Mouse (Mus musculus) 3134 (cell line): ENCODE data around the gene Arl4c.
A peak's percentile ranks its signal among the peaks of the same experiment; 100 is the strongest.
"Not testable (repeated sequence)": the region's sequence is repeated elsewhere in the genome, so short reads cannot be mapped to it uniquely, and the experiment has no call there.

ENCODE experiments used
- DNase-seq: peaks from one replicate; pipeline ENCODE4 v3.0.0-alpha.2; 2011; ENCODE audit warnings: low spot score; ENCODE audit not compliant: insufficient read length; ENCODE audit errors: extremely low read depth

Arl4c gene

DNA sequence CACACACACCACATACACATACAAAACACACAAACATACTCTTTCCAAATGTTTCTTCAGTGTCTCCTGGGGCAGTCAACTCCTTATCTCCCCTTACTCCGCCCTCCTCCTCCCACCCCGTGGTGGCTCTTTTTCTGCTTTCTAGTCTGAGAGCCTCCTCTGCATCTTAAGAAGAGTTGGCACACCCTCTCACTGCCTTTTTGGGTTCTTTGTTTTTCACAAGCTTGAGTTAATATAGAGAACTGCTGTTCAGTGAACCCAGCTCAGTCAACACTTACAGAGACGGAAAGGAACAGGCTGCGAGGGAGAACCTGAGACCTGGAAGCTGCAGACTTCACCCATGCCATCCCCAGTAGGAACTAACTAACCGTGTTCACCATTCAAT, 45.9 kb downstream of the Arl4c start:
- no peak for DNase-seq

DNA sequence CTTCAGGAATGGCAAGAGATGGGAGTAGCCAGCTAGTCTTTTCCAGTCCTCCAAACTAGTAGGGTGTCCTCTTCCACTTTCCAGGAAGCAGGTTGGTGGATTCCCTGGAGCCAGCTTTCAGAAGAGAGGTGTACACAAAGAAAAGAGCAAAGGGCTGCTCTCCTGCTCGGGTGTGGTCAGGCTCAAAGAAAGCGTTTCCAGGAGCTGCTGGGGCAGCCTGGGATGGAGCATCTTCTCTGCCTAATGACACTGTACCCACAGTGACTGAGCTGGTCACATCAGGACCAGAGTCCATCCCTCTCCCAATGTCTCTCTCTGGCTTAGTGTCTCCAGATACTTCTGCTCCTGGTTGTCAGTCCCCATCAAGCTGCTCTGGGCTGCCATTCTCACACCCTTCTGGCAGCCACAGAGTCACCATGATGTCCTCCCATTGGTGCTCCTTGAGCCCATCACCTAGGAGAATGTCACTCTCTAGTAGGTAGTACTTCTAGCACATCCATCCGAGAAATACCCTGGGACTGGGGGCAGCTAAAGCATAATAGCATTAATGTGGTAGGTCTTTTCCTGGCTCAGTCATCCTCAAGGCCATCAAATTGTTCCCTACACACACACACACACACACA, 46.4 kb downstream of the Arl4c start:
- DNase-seq: no peak

DNA sequence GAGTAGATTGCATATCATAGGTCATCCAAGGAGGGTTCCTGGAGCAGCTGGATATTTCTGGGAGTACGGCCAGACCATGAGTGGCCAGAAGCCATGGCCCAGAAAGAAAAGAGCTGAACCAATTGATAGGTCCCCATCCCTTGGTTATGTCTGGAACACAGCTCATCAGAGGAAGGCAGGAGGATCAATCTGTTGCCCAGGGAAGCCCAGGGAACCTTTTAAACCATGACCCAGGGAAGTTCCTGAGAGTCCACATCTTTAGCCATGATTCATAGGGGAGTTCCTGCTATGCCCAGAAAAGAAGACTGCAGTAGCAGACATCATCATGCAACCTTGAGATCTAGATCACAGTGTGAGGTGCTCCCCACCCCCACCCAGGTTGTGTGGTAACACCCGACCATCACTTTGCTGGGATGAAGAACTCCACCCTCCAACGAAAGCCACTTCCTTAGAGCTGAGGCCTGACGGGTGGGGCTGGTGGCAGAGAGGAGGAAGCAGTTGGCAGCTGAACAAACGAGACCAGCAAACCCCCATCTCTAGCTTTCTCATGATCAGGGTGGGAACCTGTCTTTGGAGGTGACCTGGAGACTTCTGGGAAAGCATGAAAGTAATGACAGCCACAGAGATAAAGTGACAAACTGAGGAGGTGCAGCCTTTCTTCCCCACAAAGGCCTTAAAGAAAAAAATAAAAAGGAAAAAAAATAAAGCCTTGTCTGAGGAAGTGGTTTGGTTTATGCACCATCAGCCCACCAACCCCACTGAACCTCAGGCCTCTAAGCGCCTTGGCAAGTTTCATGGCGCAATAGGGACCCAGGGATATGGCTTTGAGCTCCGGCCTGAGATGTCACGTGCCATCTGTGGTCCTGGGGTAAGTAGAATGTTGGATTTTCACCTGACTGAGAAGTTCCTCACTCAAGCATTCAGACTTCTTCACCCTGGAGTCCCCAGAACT, 47.2 kb downstream of the Arl4c start:
- peak; percentile 24 for DNase-seq

DNA sequence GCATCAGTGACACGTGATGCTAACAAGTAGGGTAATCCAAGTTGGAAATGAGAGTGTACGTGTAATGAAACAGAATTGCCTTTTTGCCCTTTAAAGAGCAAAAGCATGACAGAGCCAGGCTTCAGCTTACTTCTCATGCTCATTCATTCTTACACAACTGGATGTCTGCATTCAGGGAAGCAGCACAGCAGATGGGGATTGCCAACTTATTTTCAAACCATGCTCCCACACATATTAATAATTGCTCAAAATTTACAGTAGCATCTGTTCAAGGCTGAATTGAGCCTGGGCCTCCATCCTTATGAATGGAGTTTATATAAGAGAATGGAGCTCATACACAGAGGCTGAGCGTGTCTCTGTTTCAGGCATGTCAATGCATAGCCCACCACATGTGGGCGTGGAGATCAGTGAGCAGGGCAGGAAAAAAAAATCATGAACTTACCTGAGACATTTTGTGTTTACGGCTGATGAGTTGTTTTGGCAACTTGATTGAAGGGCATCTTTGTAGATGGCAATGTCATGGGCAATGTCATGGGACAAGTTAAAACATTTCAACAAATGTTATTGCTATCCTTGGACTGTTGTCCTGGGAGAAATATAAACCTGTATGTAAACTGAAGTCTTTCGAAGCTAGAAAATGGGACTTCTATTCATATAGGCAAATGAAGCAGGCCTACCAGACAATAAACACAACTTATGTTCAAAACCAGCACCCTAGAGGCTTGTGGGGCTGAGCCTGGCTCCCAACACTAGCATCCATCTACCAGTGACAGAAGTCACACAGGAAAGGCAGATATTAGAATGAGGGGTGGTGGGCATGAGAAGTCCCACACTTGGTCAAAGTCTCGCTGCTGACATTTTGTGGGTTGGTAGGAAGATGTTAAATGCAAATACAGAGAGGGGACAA, 48.2 kb downstream of the Arl4c start:
- no peak for DNase-seq

DNA sequence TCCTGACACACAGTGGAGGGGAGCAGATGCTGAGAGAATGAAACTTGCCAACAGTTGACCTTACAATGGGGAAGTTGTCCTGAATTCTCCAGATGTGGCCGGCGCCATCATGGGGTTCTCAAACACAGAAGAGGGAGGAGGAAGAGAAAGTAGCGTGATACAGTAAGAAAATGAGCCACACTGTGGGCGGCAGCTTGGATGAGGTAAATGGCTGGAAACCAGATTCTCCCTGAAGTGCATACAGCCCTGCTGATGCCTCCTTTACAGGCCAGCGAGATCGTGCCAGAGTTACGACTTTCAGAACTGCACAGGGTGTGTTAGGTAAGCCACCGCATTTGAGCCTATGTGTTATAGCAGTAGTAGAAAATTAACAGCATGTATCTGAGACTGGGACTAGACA, 49.3 kb downstream of the Arl4c start:
- DNase-seq: no peak

DNA sequence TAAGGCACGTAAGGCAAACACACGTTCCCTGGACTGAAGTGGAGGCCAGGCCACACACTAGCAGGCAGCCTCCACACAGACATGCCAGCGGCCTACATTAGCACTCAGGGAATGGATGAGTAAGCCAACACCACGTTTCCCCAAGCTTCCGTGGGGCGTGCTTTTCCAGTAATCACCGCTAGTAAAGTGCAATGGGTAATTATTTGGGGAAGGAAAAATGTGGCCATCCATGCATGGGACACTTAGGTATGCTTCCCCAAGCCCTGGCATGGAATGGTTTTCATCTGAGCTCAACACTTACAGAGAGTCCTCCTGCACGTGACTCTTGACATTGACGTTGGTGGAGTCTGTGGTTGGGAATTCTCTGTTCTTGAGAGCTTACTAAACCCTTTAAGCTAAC, 50.4 kb downstream of the Arl4c start:
- no peak for DNase-seq

DNA sequence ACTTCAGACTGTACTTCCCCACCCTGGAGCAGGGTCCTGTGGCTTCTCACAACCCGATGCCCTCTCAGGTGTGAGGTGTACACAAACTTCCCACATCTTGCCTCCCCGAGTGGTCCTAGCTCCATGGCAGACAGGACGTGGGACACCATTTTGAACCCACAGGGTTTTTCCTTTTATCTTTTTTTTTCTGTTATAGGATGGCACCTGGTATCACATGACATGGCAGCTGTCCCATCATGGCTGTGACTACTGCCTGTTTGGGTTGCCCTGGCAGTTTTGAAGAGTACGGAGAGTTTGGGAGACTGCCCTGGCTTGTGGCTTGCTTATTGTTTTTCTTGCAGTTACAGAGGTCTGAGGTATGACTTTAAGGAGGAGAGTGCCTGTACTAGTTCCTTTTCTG, 53.3 kb downstream of the Arl4c start:
- no peak for DNase-seq

DNA sequence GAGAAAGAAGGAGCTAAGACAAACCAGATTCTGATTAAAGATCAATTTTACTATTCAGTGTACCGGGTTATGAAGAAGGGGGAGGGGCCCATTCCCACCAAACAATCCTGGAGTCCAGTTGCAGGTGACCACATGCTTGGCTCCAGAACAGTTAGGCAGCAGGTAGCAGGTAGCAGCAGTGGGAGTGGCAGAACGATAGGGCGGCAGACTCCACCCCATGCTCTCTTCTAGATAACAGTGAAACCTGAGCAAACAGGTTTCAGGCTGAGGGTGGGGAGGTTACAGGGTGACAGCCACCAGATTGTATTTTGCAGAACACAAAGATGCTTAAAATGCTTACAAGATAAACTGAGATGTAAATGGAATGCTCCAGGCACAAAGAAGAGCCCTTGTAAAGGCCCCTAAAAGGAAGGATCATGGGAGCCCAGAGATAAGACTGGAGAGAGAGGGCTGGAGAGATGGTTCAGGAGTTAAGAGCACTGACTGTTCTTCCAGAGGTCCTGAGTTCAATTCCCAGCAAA, 56.4 kb downstream of the Arl4c start:
- no peak for DNase-seq

DNA sequence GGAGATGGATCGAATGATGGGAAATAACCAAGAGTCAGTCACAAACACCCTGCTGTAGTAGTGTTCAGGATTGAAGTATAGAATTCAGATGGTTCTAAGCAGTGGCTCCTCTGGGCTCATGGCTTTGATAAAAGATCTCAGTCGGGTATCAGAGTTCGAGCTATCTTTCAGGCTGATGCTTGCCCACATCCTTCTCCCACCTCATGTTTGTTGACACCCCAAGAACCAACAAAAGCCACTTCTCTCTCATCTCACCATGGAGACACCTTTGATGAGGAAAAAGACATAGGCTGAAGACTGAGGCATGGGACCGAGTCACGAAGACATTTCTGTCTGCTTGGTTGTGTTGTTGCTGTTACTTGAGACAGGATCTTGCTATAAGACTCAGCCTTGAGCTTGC, 57.6 kb downstream of the Arl4c start:
- DNase-seq: no peak

DNA sequence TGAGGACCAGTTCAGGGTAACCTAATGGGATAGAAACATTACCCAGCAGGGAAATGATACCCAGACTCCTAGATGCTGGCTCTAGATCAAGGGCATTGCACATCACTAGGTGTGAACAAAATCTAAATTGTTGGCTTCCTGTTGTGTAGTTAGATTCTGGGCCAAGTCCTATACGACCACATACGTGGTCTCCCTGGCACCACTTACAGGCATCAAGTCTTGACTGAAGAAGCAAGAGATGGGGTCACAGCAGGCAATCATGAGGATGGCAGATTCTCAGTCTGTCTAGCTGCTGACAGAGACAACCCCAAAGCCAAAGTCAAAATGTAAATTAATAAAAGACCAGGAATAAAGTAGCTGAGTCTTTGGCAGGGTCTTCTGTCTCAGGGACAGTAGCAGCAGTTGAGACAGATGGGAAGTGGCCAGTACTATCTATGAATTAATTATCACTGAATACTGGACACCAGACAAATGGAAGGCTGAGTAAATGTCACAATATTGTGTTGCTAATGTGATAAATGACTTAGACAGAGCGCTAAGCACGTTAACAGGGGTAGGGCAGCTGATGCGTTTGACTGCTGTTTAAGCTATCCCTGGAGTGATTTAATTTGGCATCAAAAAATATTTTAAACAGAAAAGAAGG, 58.7 kb downstream of the Arl4c start:
- DNase-seq: no peak

DNA sequence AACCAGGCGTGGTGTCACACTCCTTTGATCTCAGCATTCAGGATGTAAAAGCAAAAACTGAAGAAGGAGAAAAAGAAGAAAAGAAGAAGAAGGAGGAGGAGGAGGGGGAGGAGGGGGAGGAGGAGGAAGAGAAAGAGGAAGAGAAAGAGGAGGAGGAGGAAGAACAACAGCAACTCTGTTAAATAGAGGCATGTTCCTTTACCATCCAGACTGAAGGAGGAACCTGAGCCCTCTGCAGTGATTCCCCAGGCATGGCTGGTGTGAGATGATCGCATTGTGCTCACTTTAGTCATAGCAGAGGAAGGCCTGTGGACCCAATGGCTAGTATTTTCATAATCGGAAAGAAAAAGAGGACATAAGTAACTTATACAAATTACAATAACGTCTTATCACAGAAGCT, 59.3 kb downstream of the Arl4c start:
- DNase-seq: no peak

DNA sequence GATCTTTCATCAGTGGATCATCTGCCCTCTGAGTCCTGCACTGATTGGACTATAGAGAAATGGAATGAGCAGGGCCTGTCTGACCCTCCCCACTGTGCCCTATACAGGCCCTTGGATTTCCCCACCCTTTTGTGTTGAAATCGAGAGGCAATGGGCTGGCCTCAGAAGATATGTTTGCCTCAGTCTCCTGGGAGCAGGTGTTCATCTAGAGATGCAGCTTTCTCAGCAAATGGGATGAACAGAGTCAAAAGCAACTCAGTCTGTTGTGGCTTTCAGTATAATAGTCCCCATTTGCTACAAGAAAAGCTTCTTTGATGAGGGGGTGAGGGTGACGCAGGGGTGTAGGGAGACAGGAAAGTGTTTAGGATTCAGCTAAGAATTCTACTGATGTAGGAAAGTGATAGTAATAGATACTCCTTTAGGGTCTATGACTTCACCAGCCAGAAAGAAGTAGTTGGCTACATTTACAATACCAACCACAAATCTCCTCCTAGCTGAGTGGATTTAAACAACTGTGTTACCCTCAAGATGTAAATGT, 60.3 kb downstream of the Arl4c start:
- no peak for DNase-seq

DNA sequence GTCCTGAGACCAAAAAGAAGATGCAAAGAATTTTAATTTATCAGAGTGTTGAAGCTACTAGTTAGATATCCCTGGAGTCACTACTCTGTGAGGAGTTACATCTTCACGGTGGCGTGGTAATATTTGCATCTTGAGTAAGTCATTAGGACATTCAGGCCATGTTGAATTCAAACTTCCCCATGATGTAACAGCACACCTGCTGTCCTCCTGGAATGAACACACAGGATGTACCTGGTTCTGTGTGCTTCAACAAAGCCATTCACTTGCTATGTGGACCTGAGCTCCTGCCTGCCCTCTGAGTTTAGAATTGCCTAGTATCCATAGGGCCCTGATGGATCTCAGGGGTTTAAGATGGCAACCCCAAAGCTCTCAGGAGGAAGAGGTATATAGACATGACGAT, 60.8 kb downstream of the Arl4c start:
- DNase-seq: no peak

DNA sequence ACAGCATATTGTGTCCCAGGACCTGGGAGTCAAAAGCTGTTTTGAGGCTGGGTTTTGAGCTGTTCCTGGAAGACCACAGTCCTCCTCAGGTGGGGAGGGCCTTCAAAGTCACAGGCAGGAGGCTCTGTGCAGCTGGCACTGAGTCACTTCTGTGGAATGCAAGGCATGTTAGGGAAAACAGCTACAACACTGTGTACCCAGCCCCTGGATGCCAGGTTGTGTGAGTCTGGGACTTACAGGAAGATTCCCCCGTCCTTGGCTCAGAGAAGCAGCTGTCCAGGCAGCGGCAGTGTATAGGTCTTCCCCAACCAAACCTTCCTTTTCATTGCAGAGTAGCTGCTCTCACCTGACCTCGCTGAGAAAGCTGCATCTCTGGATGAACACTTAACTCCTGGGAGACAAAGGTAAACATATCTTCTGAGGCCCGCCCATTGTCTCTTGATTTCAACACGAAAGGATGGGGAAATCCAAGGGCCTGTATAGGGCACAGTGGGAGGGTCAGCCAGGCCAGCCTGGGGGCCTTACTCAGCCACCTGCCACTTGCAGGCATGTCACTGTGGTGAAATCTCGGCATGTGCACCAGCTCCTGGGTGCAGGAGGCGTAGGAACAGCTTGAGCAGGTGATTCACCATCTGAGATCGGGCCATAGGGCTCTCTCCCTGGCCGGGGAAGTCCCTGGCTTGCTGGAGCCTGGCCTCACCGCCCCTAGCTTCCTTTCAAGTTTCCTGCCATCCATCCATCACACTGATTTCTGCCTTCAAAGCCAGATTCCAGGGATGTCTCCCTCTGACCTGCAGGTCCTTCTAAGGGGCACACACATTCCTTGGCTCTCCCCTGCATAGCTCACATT, 62.4 kb downstream of the Arl4c start:
- DNase-seq: peak; percentile 84

DNA sequence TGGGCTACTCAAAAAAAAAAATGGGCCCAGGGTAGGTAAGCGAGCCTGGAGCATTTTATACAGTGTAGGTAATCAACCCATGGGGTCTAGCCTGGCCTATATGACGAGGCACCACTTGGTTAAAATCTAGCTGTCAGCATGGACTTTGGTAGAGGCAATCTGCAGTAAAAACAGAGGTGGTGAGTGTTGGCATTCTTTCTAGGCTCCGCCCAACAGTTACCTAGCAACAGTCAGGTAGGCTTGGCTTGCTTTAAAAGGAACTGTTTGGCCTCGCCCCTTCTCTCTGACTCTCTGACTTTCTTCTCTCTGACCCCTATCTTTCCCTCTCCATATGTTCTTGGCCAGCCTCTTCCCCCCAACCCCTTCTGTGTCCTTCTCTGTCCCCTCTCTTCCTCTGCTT, 63.4 kb downstream of the Arl4c start:
- no peak for DNase-seq

DNA sequence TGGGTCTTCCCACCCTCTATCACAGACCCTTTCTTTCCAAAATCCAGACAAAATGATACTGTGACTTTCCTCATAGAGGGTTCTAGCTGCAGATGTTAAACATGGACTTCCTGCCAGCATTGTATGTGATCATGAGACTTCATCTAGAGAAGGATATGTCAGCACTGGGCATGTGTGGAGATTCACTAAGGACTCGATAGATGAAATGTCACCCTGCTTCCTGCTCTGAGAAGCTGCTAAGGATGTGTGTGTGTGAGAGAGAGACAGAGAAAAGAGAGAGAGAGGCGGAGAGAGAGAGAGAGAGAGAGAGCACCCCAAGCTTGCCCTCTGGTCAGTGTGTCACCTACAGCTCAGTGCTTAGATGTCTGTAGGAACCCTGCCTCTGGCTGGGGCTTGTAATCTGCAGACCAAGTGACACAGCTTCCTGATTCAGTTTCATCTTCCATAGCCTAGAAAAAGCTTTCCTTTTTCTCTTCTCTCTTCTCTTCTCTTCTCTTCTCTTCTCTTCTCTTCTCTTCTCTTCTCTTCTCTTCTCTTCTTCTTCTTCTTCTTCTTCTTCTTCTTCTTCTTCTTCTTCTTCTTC, 65.4 kb downstream of the Arl4c start:
- DNase-seq: not testable (repeated sequence)

DNA sequence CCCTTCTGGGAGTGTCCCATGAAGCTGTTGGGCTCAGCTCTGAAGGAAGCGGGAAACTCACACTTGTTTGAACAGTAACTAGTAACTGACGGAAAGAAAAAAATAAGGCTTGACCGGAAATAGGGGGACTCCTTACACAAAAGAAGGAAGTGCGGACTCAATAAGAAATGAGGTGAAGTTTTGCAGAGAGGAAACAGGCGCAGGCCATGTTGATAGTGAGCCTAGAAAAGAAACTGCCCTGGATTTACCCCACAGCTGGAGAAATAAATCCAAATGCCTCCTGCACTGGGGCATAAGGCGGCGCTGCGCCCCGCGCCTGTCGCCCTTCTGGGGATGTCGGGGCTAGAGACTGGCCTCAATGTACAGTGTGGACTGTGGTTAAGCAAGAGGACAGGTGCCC, 66.4 kb downstream of the Arl4c start:
- DNase-seq: no peak

DNA sequence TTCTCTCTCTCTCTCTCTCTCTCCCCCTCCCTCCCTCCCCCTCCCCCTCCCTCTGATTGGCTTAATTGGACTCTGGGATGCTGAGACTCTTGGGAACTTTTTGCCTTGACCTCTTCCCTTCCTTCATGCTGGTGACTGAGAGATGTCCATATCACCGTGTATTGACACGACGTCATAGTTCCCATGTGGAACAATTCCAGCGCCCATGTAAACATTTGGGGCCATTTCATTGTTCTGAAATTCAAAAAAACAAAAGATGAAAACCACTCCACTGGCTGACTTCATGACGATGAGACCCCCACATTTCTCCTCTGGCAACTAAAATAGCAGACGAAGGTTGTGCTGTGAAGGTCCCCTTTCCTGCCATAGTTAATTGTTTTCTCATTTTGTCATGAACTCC, 69.2 kb downstream of the Arl4c start:
- DNase-seq: no peak

DNA sequence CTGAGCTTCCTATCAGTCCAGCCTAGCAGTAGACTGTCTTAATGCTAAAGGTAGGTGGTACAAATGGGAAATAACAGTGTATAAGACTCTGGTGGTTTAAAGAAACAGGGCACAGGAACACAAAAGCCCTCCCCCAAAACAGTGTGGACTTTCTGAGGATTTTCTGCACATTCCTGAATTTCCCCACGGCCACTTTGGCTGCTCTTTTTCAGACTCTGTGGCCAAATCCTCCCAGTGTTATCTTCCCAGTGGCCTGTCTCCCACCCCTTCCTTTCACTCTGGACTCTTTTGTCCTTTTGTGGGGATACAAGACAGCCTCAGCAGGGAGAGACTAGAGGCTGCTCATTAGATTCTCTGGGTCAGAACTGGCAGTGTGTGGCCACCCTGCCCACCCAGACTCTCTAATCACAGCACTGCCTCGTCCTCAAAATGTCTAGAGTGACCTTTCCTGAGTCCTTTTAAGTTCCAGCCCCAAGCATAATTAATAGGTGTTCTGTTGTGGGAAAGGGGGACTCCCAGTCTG, 72.0 kb downstream of the Arl4c start:
- no peak for DNase-seq
